Mouse (Mus musculus): Measurements from ENCODE around the gene Fbll1. TPM values are rescaled to one million over a fixed set of nuclear protein-coding genes. Genes with fewer than 3 reads are reported as not detected.
"Not testable (repeated sequence)": the region's sequence is repeated elsewhere in the genome, so short reads cannot be mapped to it uniquely, and the experiment has no call there.

Gene Fbll1
- polyA plus RNA-seq, 1 experiment from 2014 or later: not detected

DNA sequence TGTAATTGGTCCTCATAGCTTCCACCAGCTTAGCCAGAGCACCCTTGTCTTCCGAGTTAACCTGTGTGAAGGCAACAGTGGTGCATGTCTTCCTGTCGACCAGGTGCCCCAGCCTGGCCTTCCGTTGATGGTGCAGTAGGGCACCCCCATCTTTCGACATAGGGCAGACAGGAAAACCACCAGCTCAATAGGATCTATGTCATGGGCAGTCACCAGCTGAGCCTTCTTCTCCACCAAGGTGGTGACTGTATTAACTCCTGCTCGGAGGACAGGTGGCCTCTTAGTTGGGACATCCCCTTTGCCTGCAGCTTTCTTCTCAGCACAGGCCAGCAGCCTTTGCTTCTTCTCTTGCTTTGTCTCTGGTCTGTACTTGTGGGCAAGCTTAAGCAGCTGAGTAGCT is 5.9 kb downstream of the Fbll1 start:
- H3K4me1 ChIP-seq (ENCODE audit: control insufficient read depth, insufficient read depth, low read length); H3K9me3 ChIP-seq (replicated peaks; ENCODE audit: control insufficient read depth, low read length); H3K9ac ChIP-seq (ENCODE audit: low read length); ATAC-seq (ENCODE audit: insufficient read depth, low FRiP score); H3K27ac ChIP-seq (ENCODE audit: low read length); H3K36me3 ChIP-seq (ENCODE audit: control insufficient read depth, insufficient read depth, low read length); H3K4me3 ChIP-seq (replicated peaks; ENCODE audit: low read length); H3K4me2 ChIP-seq (ENCODE audit: low read depth, low read length): not testable (repeated sequence)
- 75% methylated on average over 5 of the region's 5 CpGs for WGBS
- H3K27me3 ChIP-seq (ENCODE audit: control insufficient read depth, insufficient read depth, low read length): peaks cover 29% of the 10 kb centered on the region

DNA sequence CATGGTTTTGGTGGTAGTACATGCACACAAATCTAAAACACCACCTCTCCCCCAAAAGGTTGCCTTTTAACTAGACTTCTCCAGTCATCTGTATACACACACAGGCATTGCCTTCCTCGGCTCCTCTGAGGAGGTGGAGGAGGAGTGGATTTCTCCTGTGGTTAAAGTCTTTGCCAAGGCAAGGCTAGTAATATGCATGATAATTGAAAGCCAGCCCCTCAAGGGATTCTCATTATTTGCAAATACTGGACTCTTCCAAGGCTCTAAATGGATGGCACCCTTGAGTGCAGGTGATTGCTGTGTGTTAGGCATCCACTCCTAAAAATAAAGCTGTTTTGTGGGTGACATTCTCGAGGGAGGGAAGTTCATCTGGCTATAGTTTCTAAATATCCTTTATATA is 10.2 kb downstream of the Fbll1 start:
- H3K27me3 ChIP-seq (ENCODE audit: control insufficient read depth, insufficient read depth, low read length): no peaks in the 10 kb centered on the region
- no peak overlapping the region for H3K9ac ChIP-seq (ENCODE audit: low read length)
- H3K4me3 ChIP-seq (replicated peaks; ENCODE audit: low read length): no peak overlapping the region
- H3K27ac ChIP-seq (ENCODE audit: low read length): no peak overlapping the region
- H3K9me3 ChIP-seq (replicated peaks; ENCODE audit: control insufficient read depth, low read length): no peaks in the 10 kb centered on the region
- ATAC-seq (ENCODE audit: insufficient read depth, low FRiP score): no peak
- no peaks in the 10 kb centered on the region for H3K4me1 ChIP-seq (ENCODE audit: control insufficient read depth, insufficient read depth, low read length)
- H3K36me3 ChIP-seq (ENCODE audit: control insufficient read depth, insufficient read depth, low read length): peaks cover 18% of the 10 kb centered on the region
- H3K4me2 ChIP-seq (ENCODE audit: low read depth, low read length): no peak overlapping the region
- WGBS: 80% methylated on average over 2 of the region's 2 CpGs

DNA sequence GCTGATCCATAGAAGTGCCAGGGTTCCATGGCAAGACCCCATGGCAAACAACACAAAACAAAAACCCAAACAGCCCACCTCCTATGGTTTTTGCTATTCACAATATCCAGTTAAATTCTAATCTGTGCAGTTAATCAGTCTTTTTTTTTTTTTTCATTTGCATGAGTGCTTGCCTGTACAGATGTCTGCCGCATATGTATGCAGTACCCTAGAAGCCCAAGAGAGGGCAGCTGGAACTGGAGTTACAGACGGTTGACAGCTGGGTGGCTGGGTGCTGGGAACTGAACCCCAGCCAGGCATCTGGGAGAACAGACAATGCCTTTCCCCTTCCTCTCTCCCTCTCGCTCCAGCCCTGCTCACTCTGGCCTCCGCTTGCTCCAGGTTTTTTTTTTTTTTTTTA is 14.1 kb downstream of the Fbll1 start:
- H3K4me2 ChIP-seq (ENCODE audit: low read depth, low read length): no peak overlapping the region
- H3K9me3 ChIP-seq (replicated peaks; ENCODE audit: control insufficient read depth, low read length): no peaks in the 10 kb centered on the region
- no peaks in the 10 kb centered on the region for H3K27me3 ChIP-seq (ENCODE audit: control insufficient read depth, insufficient read depth, low read length)
- H3K27ac ChIP-seq (ENCODE audit: low read length): no peak overlapping the region
- ATAC-seq (ENCODE audit: insufficient read depth, low FRiP score): no peak
- H3K9ac ChIP-seq (ENCODE audit: low read length): no peak overlapping the region
- H3K36me3 ChIP-seq (ENCODE audit: control insufficient read depth, insufficient read depth, low read length): peaks cover 30% of the 10 kb centered on the region
- no peaks in the 10 kb centered on the region for H3K4me1 ChIP-seq (ENCODE audit: control insufficient read depth, insufficient read depth, low read length)
- no peak overlapping the region for H3K4me3 ChIP-seq (replicated peaks; ENCODE audit: low read length)
- WGBS: 95% methylated on average over 4 of the region's 4 CpGs

DNA sequence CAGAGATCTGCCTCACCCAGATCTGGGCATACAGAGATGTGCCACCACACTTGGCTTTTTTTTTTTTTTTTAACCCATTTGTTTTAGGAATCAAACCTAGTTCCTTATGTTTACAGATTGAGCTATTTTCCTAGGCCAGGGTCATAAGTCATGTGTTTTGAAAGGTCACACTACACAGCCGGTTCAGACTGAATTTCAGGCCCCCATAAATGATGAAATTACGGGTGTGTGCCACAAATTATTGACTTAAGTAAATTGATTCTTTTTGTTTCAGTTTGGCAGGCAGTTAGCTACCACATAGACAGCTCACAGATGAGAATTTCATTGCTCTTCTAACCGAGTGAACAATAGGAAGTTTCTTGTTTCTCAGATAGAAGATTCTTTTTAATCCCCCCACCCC is 14.7 kb downstream of the Fbll1 start:
- 85% methylated on average over 3 of the region's 3 CpGs for WGBS
- Histone ChIP-seq H3K9me3 (replicated peaks; ENCODE audit: control insufficient read depth, low read length) (no peaks in the 10 kb centered on the region), H3K9ac (ENCODE audit: low read length) (no peak overlapping the region), H3K4me3 (replicated peaks; ENCODE audit: low read length) (no peak overlapping the region), H3K27ac (ENCODE audit: low read length) (no peak overlapping the region), H3K36me3 (ENCODE audit: control insufficient read depth, insufficient read depth, low read length) (peaks cover 32% of the 10 kb centered on the region), H3K4me2 (ENCODE audit: low read depth, low read length) (no peak overlapping the region), H3K27me3 (ENCODE audit: control insufficient read depth, insufficient read depth, low read length) (no peaks in the 10 kb centered on the region), H3K4me1 (ENCODE audit: control insufficient read depth, insufficient read depth, low read length) (no peaks in the 10 kb centered on the region)
- no peak for ATAC-seq (ENCODE audit: insufficient read depth, low FRiP score)

DNA sequence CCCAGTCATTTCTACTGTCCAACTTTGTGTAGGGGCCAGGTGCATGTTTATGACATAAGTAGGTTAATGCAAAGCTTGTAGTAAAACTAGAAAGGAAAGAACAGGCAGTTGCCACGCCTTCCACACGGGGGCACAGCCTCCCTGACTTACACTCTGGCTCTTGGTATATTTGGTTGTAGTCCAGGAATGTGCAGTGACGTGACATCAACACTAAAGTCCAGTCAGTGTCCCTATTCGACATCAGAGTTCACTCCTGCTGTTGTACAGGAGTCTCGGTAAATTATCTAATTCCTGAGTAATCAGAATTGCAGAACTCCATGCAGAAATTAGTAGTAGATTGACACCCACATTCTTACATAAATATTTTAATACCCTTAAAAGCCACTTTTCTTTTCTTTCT is 15.6 kb downstream of the Fbll1 start:
- WGBS: 86% methylated on average over 5 of the region's 5 CpGs
- peaks cover 41% of the 10 kb centered on the region for H3K36me3 ChIP-seq (ENCODE audit: control insufficient read depth, insufficient read depth, low read length)

DNA sequence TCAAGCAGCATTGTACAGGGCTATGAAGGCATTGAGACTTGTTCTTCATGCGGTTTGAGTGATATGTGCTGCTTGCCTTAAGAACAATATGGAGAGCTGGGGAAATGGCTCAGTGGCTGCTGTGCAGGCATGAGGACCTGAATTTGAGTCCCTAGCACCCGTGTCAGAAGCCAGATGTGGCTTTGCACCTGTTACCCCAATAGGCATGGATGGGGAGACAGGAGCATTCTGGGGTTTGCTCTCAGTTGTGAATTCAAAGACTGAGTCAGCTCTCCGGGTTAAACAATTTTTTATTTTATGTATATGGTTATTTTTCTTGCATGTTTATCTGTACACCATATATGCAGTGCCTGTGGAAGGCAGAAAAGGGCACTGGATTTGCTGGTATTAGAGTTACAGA is 16.2 kb downstream of the Fbll1 start:
- Histone ChIP-seq H3K36me3 (ENCODE audit: control insufficient read depth, insufficient read depth, low read length) (peaks cover 47% of the 10 kb centered on the region), H3K4me2 (ENCODE audit: low read depth, low read length) (no peak overlapping the region), H3K4me1 (ENCODE audit: control insufficient read depth, insufficient read depth, low read length) (no peaks in the 10 kb centered on the region), H3K4me3 (replicated peaks; ENCODE audit: low read length) (no peak overlapping the region), H3K27ac (ENCODE audit: low read length) (no peak overlapping the region), H3K9me3 (replicated peaks; ENCODE audit: control insufficient read depth, low read length) (no peaks in the 10 kb centered on the region), H3K27me3 (ENCODE audit: control insufficient read depth, insufficient read depth, low read length) (no peaks in the 10 kb centered on the region), H3K9ac (ENCODE audit: low read length) (no peak overlapping the region)
- no peak for ATAC-seq (ENCODE audit: insufficient read depth, low FRiP score)
- WGBS: 97% methylated on average over 3 of the region's 3 CpGs

More for the DNA sequence above, 15.6 kb downstream of the Fbll1 start:
- Histone ChIP-seq H3K4me2 (ENCODE audit: low read depth, low read length) (no peak overlapping the region), H3K27ac (ENCODE audit: low read length) (no peak overlapping the region), H3K27me3 (ENCODE audit: control insufficient read depth, insufficient read depth, low read length) (no peaks in the 10 kb centered on the region), H3K9me3 (replicated peaks; ENCODE audit: control insufficient read depth, low read length) (no peaks in the 10 kb centered on the region), H3K4me3 (replicated peaks; ENCODE audit: low read length) (no peak overlapping the region), H3K9ac (ENCODE audit: low read length) (no peak overlapping the region), H3K4me1 (ENCODE audit: control insufficient read depth, insufficient read depth, low read length) (no peaks in the 10 kb centered on the region)
- no peak for ATAC-seq (ENCODE audit: insufficient read depth, low FRiP score)

DNA sequence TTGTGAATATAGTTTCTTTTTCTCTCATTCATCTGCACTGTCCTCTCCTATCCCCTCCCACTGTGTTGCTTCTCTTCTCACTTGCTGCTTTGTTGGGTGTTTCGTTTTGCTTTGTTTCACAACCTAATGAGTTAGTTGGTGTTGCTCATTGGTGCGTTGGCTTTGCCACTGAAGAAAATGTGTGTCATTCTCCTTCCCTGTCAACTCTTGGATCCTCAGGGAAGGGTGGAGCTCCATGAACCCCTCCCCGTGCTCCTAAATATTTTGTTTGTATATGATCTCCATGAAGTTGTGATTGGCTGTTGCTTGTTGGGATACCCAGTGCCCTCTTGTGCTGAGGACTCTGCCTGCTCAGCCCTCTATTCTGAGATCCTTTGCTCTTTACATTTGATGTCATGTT is 18.3 kb downstream of the Fbll1 start:
- Histone ChIP-seq H3K4me1 (ENCODE audit: control insufficient read depth, insufficient read depth, low read length) (no peaks in the 10 kb centered on the region), H3K9me3 (replicated peaks; ENCODE audit: control insufficient read depth, low read length) (no peaks in the 10 kb centered on the region), H3K4me2 (ENCODE audit: low read depth, low read length) (no peak overlapping the region), H3K9ac (ENCODE audit: low read length) (no peak overlapping the region), H3K27ac (ENCODE audit: low read length) (no peak overlapping the region), H3K27me3 (ENCODE audit: control insufficient read depth, insufficient read depth, low read length) (no peaks in the 10 kb centered on the region), H3K36me3 (ENCODE audit: control insufficient read depth, insufficient read depth, low read length) (peaks cover 52% of the 10 kb centered on the region), H3K4me3 (replicated peaks; ENCODE audit: low read length) (no peak overlapping the region)
- no peak for ATAC-seq (ENCODE audit: insufficient read depth, low FRiP score)
- WGBS: 82% methylated on average over 3 of the region's 3 CpGs

DNA sequence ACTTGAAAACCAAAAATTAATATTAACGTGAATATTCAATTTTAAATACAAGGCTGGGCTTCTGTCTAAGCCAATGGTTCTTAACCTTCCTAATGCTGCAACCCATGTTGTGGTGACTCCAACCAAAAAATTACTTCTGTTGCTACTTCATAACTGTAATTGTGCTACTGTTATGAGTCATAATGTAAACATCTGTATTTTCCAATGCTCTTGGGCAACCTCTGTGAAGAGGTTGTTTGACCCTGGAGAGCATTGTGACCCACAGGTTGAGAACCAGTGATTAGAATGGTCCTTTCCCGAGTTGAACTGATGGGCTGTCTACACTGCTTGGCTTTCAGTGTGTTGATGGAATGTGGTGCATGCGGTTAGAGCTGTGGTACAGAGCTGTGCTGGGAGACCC is 22.2 kb downstream of the Fbll1 start:
- ATAC-seq (ENCODE audit: insufficient read depth, low FRiP score): no peak
- WGBS: 85% methylated on average over 3 of the region's 3 CpGs
- no peak overlapping the region for H3K9ac ChIP-seq (ENCODE audit: low read length)
- peaks cover 24% of the 10 kb centered on the region for H3K36me3 ChIP-seq (ENCODE audit: control insufficient read depth, insufficient read depth, low read length)
- H3K27me3 ChIP-seq (ENCODE audit: control insufficient read depth, insufficient read depth, low read length): no peaks in the 10 kb centered on the region
- H3K9me3 ChIP-seq (replicated peaks; ENCODE audit: control insufficient read depth, low read length): no peaks in the 10 kb centered on the region
- H3K4me2 ChIP-seq (ENCODE audit: low read depth, low read length): no peak overlapping the region
- no peak overlapping the region for H3K4me3 ChIP-seq (replicated peaks; ENCODE audit: low read length)
- no peak overlapping the region for H3K27ac ChIP-seq (ENCODE audit: low read length)
- no peaks in the 10 kb centered on the region; the same call in 1 of the 2 replicates for H3K4me1 ChIP-seq (ENCODE audit: control insufficient read depth, insufficient read depth, low read length)

DNA sequence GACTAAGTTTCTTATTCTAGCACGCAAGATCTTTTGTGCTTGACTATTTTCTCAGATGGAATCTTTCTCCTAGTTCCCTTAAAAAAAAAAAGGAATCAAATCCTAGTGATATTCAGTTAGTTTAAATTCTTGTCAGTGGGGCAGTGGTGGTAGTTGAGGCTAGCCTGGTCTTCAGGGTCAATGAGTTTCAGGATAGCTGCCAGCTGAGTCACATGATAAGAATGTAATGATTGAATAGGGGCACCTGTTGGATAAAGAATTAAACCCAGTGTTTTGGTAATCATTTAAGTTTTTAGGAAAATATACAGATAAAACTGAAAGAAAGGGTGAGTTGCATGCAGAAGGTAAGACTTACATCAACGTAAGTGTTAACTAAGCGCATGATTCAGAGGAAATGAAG is 23.1 kb downstream of the Fbll1 start:
- Histone ChIP-seq H3K9me3 (replicated peaks; ENCODE audit: control insufficient read depth, low read length) (no peaks in the 10 kb centered on the region), H3K27ac (ENCODE audit: low read length) (no peak overlapping the region), H3K36me3 (ENCODE audit: control insufficient read depth, insufficient read depth, low read length) (peaks cover 24% of the 10 kb centered on the region), H3K4me2 (ENCODE audit: low read depth, low read length) (no peak overlapping the region), H3K4me1 (ENCODE audit: control insufficient read depth, insufficient read depth, low read length) (peaks cover 8% of the 10 kb centered on the region), H3K4me3 (replicated peaks; ENCODE audit: low read length) (no peak overlapping the region), H3K27me3 (ENCODE audit: control insufficient read depth, insufficient read depth, low read length) (no peaks in the 10 kb centered on the region), H3K9ac (ENCODE audit: low read length) (no peak overlapping the region)
- ATAC-seq (ENCODE audit: insufficient read depth, low FRiP score): no peak
- WGBS: 97% methylated on average over 3 of the region's 3 CpGs
